Mouse (Mus musculus): ENCODE data around the gene Apol7a. TPM values are rescaled to one million over a fixed set of nuclear protein-coding genes. Genes with fewer than 3 reads are reported as not detected.
"Not testable (repeated sequence)": the region's sequence is repeated elsewhere in the genome, so short reads cannot be mapped to it uniquely, and the experiment has no call there.

The Apol7a gene
- under 1 TPM in 1 of 2 experiments, not detected in 1; 0.12 TPM for total RNA-seq (2021)

DNA sequence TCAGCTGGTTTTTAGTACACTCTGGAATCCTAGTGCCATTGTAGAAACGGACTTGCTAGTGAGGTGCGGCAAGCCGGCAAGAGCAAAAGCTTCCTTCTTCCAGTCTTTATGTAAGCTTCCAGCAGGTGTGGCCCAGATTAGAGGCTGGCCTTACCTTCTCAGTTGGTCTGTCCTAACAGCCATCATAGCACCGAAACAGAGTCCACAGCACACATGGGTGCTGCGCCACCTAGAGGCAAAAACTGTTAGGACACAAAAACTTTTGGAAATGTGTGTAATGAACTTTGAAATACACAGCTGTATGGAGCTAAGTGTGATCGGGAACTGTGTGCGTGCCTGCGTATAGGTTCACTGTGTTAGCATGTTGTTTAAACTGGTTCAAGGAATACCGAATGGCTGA lies at the start of gene Apol7a:
Gene Apol7a (minus strand): TSS at position 84 of the 400 bp plus-strand sequence.
- peak; percentile 52 for DNase-seq

DNA sequence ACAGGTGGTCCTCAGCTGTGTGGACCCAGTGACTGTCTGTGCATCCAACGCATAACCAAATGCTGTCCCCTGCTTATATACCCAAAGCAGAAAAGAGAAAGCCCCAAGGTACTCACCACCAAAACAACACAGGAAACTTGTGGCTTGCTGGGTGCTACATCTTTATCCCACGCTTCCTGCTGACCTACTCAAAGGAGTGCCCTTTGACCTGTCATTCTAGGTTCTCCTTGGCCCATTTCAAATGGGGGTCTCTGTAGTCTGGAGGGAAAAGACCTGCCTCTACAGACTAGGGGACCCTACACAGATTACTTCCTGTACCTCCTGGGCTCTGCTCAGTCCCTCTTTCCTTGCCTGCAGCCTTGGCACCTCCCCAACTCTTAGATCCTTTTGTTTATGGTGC lies 48.5 kb upstream of the Apol7a start, which contains the start of gene Apol7b:
Gene Apol7b (minus strand): TSS at position 101 of the 400 bp plus-strand sequence.
- not testable (repeated sequence) for DNase-seq

DNA sequence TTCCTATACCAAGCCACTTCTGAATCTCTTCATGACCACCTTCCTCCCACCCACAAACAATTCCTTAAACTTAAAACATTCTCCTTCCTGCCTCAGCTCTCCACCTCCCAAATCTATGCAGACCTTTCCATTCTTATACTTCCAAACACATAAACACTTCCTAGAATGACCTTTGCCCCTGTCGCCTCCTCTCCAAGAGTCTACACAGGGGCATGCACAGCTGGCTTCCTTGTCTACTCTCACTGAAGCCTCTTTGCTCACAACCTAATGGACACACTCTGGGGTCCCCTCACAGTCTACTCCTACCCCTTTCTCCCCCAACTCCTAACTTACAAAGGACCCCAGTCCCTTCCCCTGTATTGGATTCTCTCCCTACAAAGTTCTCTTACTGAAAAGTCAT lies 46.8 kb upstream of the Apol7a start:
- not testable (repeated sequence) for DNase-seq

GRCm38 (mm10) chr15:77444746-77445145 lies 45.8 kb upstream of the Apol7a start:
- DNase-seq, result not testable (repeated sequence)

DNA sequence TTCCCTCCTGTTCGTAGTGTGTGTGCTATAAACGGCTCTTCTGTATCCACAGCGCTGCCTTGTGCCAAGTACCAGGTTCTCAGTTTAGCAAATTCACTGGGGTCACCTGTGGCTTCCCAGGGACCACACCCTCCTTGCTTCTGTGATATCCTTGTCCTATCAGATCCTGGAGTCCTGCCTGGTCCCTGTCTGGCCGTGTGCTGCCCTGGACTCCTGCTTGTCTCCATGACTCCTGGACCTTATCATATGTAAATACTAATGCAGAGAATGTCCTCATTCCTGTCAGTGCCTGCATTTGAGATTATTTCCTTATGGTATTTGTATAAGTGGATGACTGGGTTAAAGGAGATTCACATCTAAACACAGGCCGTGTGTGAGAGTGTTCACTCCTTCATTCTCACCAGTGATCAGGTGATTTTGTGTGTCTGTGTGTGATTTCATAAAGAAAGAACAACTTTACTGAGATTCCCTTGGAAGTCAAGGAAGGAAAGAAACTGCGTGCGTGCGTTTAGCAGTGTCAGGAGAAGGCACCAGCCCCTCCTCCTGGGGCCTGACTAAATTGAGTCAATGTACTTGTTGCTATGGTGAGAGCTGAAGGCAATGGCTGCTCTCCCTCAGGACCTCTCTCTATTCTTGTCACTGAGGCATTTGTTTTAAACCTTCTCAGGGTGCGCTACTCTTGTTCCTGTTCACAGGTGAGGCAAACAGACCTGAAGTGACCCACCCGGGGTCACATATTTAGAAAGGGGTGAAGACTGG lies 30.0 kb upstream of the Apol7a start:
- DNase-seq, result not testable (repeated sequence)

DNA sequence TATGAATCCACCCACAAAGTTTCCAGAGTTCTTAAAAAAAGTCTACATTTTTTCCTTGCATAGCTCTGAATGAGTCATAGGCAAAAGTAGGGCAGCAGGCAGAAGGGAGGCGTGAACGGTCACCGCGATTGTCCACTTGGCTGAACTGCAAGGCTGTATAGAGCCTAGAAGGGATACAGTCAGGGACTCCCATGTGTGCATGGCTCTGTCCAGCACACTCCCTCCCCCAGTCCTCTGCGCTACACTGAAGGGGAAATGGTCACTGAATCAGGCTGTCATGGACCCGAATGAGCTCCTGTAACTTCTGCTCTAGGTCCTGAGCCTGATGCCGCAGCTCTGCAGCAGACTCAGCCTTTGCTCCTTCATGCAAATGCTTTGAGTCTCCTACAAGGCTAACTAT lies 24.0 kb upstream of the Apol7a start:
- DNase-seq, result not testable (repeated sequence)

GRCm38 (mm10) chr15:77419657-77420056 lies 20.7 kb upstream of the Apol7a start:
- not testable (repeated sequence) for DNase-seq

DNA sequence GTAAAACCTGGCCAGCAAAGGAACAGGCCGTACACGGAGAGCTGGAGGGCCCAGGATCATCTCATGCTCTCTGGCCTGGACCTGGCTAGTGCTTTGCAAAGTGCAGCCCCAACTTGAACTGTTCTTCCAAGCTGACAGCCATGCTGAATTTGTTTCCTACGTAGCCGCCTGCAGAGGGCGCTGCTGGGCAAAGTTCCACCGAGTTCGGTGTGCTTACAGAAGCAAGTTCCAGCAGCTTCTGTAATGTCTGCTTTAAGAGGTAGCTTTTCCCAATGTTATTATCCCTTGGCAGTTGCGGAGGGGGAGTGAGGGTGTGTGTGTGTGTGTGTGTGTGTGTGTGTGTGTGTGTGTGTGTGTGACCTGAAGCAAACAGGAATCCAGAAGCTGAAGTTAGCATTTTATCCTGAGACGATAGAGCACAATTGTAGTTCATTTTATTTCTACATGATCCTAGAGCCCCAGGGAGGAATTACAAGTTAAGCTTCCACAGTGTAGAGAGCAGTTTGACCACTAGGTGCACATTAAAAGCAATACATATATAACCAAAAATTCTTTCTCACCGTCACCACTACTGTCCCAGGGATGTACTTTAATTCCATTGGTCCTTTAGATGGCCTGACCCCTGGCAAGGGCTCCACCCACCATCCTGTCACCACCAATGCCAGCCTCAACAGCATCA lies 17.9 kb upstream of the Apol7a start:
- DNase-seq, result not testable (repeated sequence)

DNA sequence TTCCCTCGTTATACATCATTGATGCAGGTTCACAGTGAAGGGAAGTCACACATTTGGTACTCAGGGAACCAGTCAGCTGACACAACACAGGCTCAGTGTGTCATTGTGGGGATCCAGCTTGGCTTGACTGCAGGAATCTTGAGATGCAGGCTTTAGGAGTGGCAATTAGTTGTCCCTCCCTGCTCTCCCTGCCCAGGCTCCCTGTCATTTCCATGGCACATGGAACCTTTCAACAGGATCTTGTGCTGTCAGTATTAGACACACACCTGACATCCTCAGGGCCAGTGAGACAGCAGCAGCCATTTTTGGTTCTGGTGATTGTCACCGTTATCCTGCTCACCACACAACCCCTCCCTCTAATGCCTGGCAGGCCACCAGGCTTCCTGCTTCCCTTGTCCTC lies 16.7 kb upstream of the Apol7a start:
- DNase-seq, result not testable (repeated sequence)

GRCm38 (mm10) chr15:77412695-77413094 lies 13.8 kb upstream of the Apol7a start:
- not testable (repeated sequence) for DNase-seq

DNA sequence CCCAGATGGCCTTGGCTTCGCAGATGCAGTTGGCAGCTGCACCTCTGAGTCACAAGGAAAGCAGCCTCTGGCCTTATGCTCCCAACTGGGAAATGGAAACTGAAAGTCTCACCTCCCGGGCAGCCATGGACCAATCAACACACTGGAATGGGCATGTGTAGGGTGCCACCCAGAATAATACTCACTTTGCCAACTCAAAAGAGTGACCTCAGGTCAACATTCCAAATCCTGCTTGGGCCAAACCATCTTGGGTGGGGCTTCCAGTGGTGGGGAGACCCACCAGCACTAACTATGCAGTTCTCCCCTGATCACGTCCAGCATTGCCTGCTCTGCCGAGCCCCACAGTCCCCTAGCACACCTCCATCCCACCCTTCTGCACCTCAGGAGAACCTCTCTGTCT lies 12.1 kb upstream of the Apol7a start, which contains the start of gene Apol9a:
Gene Apol9a (minus strand): TSS at position 101 of the 400 bp plus-strand sequence.
- DNase-seq, result not testable (repeated sequence)

DNA sequence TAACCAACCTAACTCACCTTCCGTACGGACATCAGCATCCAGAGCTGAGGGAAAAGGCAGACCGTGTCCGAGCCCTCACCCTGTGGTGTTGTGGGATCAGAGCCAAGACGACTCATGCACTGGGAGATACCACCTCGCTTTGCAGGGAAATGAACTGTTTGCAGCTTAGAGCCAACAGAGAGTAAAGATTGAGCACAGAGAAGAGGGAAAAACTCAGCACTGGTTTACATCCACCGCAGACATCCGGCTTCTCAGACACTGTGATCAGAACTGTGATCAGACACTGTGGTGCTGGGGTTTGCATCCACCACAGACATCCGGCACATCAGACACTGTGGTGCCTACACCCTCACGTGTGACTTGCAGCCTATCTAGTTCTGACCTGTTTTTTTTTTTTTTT lies 7.5 kb upstream of the Apol7a start:
- peak; percentile 56 for DNase-seq

- peak; percentile 57 for DNase-seq
Observed at GRCm38 (mm10) chr15:77397450-77398132, 1.3 kb downstream of the Apol7a start.

DNA sequence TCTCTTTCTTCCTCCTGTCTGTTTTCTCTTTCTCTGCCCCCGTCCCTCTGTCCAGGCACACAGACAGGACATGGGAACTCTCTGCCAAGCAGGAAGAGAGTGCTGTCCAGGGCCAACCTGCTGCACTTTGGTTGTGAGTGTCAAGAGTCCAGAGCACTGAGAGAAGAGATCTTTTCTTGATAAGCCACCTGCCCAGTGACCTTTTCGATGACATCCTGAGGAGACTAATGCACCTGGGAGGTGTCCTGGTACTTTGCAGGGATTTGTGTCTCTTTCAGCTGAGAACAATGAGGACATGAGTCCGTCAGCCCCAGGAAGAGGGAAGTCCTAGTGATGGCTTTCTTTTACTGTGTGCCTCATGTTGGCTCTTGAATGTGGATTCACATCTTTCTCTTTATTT lies 5.1 kb downstream of the Apol7a start:
- not testable (repeated sequence) for DNase-seq

- no peak for DNase-seq
Observed at GRCm38 (mm10) chr15:77387462-77387861, 11.4 kb downstream of the Apol7a start.

- no peak for DNase-seq
Observed at GRCm38 (mm10) chr15:77384340-77385030, 14.4 kb downstream of the Apol7a start.

DNA sequence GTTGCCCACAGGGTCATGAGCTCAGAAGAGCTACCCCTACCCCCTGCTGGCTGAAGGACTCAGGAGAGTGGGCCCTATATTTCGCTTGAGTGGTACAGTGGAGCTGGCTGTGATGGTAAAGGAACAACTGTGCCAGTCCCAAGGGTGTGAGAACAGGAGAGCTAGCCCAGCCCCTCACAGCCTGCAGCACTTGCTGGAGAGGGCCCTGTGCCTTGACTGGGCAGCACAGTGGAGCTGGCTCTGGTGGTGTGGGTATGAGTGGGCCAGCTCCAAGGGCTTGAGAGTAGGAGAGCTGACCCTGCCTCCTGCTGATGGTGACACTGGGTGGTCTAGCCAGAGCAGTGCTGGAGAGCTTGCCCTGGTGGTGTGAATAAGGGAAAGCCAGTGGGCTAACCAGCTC lies 16.0 kb downstream of the Apol7a start:
- DNase-seq, result no peak

DNA sequence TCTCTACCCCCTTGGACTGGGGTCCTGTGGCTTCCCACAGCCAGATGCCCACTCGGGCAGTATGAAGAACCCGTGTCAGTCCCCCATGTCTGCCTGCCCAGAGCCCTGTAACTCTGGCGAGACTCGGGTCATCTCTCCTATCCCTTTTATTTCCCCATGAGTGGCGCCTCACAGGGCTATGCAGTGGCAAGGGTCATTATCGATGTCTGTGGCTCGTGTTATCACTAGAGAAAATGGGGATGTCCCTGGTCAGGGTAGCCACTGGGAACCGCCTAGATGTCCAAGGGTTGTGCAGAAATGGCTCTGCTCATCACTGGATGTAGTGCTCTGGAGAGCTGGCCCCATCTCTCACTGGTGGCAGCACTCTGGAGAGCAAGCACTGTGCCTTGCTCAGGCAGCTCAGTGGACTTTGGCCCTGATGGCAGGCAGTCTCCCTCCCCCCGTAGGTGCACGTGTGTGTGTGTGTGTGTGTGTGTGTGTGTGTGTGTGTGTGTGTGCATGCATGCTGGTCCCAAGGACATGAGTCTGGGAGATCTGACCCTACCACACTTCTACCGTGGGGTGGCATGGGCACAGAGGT lies 16.5 kb downstream of the Apol7a start:
- no peak for DNase-seq

GRCm38 (mm10) chr15:77381481-77381880 lies 17.4 kb downstream of the Apol7a start:
- no peak for DNase-seq

GRCm38 (mm10) chr15:77379921-77380320 lies 19.0 kb downstream of the Apol7a start:
- DNase-seq, result no peak

DNA sequence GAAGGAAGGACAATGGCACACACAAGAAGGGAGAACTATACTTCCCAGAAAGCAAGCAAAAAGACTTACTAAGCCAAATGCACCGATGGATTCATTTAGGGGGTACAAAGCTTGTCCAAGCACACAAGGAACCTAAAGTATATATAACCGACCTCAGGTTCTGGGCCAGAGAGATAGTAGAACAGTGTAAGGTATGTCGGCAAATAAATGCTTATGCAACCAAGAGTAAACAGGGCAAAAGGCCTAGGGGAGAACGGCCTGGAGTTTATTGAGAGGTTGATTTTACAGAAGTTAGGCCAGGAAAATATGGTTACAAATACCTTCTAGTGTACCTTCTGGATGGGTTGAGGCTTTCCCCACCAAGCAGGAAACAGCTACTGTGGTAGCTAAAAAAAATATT lies 21.5 kb downstream of the Apol7a start:
- DNase-seq, result no peak

- DNase-seq, result no peak
Observed at GRCm38 (mm10) chr15:77376920-77377319, 22.0 kb downstream of the Apol7a start.
